Mouse (Mus musculus): ENCODE measurements at regions not wholly inside any gene's neighbourhood (a gene's known extent, or its start where the extent isn't known, plus 50 kb on each side); places are given as distances from the start of the nearest gene placed in this dataset.

- no peak overlapping the region for H3K4me2 ChIP-seq (ENCODE audit: low read depth, low read length)
- ATAC-seq (ENCODE audit: insufficient read depth, low FRiP score): no peak
- no peak overlapping the region for H3K27ac ChIP-seq (ENCODE audit: low read length)
- 72% methylated on average over 4 of the region's 4 CpGs for WGBS
- no peaks in the 10 kb centered on the region for H3K9me3 ChIP-seq (replicated peaks; ENCODE audit: control insufficient read depth, low read length)
- no peak overlapping the region for H3K4me3 ChIP-seq (replicated peaks; ENCODE audit: low read length)
- H3K4me1 ChIP-seq (ENCODE audit: control insufficient read depth, insufficient read depth, low read length): no peaks in the 10 kb centered on the region
- no peak overlapping the region for H3K9ac ChIP-seq (ENCODE audit: low read length)
- H3K27me3 ChIP-seq (ENCODE audit: control insufficient read depth, insufficient read depth, low read length): no peaks in the 10 kb centered on the region
- H3K36me3 ChIP-seq (ENCODE audit: control insufficient read depth, insufficient read depth, low read length): no peaks in the 10 kb centered on the region
These were observed 158.0 kb upstream of the Sstr4 start for GRCm38 (mm10) chr2:148237121-148237520.

DNA sequence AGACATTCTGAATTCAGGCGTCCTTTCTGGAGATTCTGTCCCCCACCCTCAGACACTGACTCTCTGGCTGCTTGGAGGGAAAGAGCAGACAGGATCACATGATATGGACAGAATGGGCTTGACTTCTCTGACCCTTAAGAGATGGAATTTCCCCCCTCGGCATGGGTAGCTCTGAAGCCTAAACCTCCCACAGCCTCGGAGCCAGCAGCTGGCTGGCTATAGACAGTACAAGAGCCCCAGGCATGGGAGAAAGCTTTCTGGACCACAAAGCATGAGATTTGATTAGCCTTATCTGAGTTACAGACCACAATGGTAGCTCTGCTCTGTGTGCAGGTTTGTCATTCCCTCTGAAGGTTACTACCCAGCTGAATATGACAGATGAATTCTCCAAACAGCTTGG lies 156.1 kb upstream of the Sstr4 start:
- H3K27me3 ChIP-seq (ENCODE audit: control insufficient read depth, insufficient read depth, low read length): no peaks in the 10 kb centered on the region
- ATAC-seq (ENCODE audit: insufficient read depth, low FRiP score): no peak
- no peak overlapping the region for H3K9ac ChIP-seq (ENCODE audit: low read length)
- no peaks in the 10 kb centered on the region for H3K36me3 ChIP-seq (ENCODE audit: control insufficient read depth, insufficient read depth, low read length)
- WGBS: 46% methylated on average over 3 of the region's 3 CpGs
- H3K4me2 ChIP-seq (ENCODE audit: low read depth, low read length): no peak overlapping the region
- H3K9me3 ChIP-seq (replicated peaks; ENCODE audit: control insufficient read depth, low read length): no peaks in the 10 kb centered on the region
- no peak overlapping the region for H3K4me3 ChIP-seq (replicated peaks; ENCODE audit: low read length)
- no peaks in the 10 kb centered on the region for H3K4me1 ChIP-seq (ENCODE audit: control insufficient read depth, insufficient read depth, low read length)
- no peak overlapping the region for H3K27ac ChIP-seq (ENCODE audit: low read length)

DNA sequence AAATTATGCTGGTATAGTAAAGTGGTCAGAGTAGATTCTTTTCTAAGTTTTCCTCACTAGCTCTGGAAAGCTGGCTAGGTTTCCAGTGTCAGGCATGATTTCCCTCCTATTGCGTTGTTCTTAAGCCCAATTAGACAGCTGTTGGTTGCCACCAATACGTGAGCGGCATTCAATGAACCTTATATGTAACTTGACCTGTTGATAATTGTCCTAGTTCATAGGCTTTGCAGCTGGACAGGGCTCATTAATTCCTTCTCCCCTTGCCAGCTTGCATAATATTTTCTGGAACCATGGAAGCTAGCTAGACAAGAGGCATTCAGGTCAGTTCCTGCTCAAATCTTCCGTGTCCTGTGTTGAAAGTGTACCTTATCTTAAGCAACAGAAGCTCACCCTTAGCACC lies 152.9 kb upstream of the Sstr4 start:
- no peaks in the 10 kb centered on the region for H3K4me1 ChIP-seq (ENCODE audit: control insufficient read depth, insufficient read depth, low read length)
- no peak overlapping the region for H3K4me2 ChIP-seq (ENCODE audit: low read depth, low read length)
- no peaks in the 10 kb centered on the region for H3K36me3 ChIP-seq (ENCODE audit: control insufficient read depth, insufficient read depth, low read length)
- 76% methylated on average over 4 of the region's 4 CpGs for WGBS
- ATAC-seq (ENCODE audit: insufficient read depth, low FRiP score): no peak
- no peaks in the 10 kb centered on the region for H3K27me3 ChIP-seq (ENCODE audit: control insufficient read depth, insufficient read depth, low read length)
- H3K27ac ChIP-seq (ENCODE audit: low read length): no peak overlapping the region
- H3K4me3 ChIP-seq (replicated peaks; ENCODE audit: low read length): no peak overlapping the region
- no peaks in the 10 kb centered on the region for H3K9me3 ChIP-seq (replicated peaks; ENCODE audit: control insufficient read depth, low read length)
- H3K9ac ChIP-seq (ENCODE audit: low read length): no peak overlapping the region

DNA sequence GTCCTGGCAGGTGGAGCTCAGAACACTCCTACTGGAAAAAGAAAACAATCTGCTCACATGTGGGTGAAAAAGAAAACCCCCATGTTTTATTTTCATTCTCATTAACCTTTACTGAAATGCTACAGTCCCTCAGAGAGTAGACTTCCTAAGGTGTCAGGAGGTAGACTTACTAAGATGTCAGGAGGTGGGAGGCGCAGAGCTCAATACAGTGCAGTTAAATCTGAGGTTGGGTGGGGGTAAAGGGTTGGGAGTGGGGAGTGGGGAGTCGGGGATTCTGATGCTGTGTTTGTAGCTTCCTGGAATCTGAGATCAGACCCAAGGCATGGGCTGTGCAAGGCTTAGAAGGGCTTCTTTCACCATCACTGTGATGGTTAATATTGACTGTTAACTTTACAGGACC lies 149.6 kb upstream of the Sstr4 start:
- Histone ChIP-seq H3K9ac (ENCODE audit: low read length) (no peak overlapping the region), H3K27me3 (ENCODE audit: control insufficient read depth, insufficient read depth, low read length) (no peaks in the 10 kb centered on the region), H3K27ac (ENCODE audit: low read length) (no peak overlapping the region), H3K4me1 (ENCODE audit: control insufficient read depth, insufficient read depth, low read length) (no peaks in the 10 kb centered on the region), H3K4me2 (ENCODE audit: low read depth, low read length) (no peak overlapping the region), H3K4me3 (replicated peaks; ENCODE audit: low read length) (no peak overlapping the region), H3K36me3 (ENCODE audit: control insufficient read depth, insufficient read depth, low read length) (no peaks in the 10 kb centered on the region), H3K9me3 (replicated peaks; ENCODE audit: control insufficient read depth, low read length) (no peaks in the 10 kb centered on the region)
- no peak for ATAC-seq (ENCODE audit: insufficient read depth, low FRiP score)
- WGBS: 70% methylated on average over 2 of the region's 2 CpGs

DNA sequence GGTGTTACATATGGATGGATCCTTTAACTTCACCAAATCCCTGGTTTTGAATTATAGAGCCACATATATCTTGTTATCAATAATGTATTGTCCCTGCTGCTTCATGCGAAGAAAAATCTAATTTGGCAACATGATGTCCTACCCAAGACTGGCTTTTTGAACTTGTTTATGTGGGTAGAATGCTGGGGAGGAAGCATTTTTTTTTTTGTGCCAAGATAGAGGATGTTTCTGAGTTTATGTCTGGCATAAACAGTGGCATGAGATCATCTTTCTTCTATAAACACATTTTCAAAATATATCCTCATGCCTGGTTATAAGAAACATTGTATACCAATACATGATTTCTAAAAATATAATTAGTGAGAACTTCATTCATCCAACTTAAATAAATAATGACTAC lies 144.2 kb upstream of the Sstr4 start:
- H3K4me2 ChIP-seq (ENCODE audit: low read depth, low read length): no peak overlapping the region
- H3K9ac ChIP-seq (ENCODE audit: low read length): no peak overlapping the region
- H3K27me3 ChIP-seq (ENCODE audit: control insufficient read depth, insufficient read depth, low read length): no peaks in the 10 kb centered on the region
- 93% methylated on average over 1 of the region's 1 CpGs for WGBS
- H3K4me3 ChIP-seq (replicated peaks; ENCODE audit: low read length): no peak overlapping the region
- no peaks in the 10 kb centered on the region for H3K4me1 ChIP-seq (ENCODE audit: control insufficient read depth, insufficient read depth, low read length)
- H3K27ac ChIP-seq (ENCODE audit: low read length): no peak overlapping the region
- no peak for ATAC-seq (ENCODE audit: insufficient read depth, low FRiP score)
- no peaks in the 10 kb centered on the region for H3K9me3 ChIP-seq (replicated peaks; ENCODE audit: control insufficient read depth, low read length)
- H3K36me3 ChIP-seq (ENCODE audit: control insufficient read depth, insufficient read depth, low read length): no peaks in the 10 kb centered on the region

DNA sequence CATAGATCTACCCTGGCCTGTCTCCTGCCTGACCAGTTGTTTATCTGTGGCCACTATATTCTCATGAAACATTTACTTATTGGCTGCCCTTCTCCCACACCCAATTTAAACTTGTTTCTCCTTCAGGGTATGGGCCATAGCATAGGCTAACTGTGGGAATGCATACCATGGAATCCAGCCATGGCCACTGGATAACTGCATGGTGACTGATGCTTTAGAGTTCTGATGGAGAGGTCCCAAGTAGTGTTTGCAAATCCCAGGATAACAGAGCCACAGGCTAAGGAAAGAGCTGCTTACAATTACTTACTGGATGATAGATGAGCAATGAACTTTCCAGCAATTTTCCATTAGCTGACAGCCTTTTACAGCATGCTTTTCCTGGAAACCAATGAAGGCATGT lies 139.5 kb upstream of the Sstr4 start:
- Histone ChIP-seq H3K9me3 (replicated peaks; ENCODE audit: control insufficient read depth, low read length) (no peaks in the 10 kb centered on the region), H3K36me3 (ENCODE audit: control insufficient read depth, insufficient read depth, low read length) (no peaks in the 10 kb centered on the region), H3K4me1 (ENCODE audit: control insufficient read depth, insufficient read depth, low read length) (no peaks in the 10 kb centered on the region), H3K27me3 (ENCODE audit: control insufficient read depth, insufficient read depth, low read length) (no peaks in the 10 kb centered on the region), H3K4me2 (ENCODE audit: low read depth, low read length) (no peak overlapping the region), H3K4me3 (replicated peaks; ENCODE audit: low read length) (no peak overlapping the region), H3K27ac (ENCODE audit: low read length) (no peak overlapping the region), H3K9ac (ENCODE audit: low read length) (no peak overlapping the region)
- peak; percentile 64; the same call in 1 of the 2 replicates for ATAC-seq (ENCODE audit: insufficient read depth, low FRiP score)

- Histone ChIP-seq H3K4me2 (ENCODE audit: low read depth, low read length) (no peak overlapping the region), H3K9ac (ENCODE audit: low read length) (no peak overlapping the region), H3K27me3 (ENCODE audit: control insufficient read depth, insufficient read depth, low read length) (no peaks in the 10 kb centered on the region), H3K27ac (ENCODE audit: low read length) (no peak overlapping the region), H3K4me1 (ENCODE audit: control insufficient read depth, insufficient read depth, low read length) (no peaks in the 10 kb centered on the region), H3K4me3 (replicated peaks; ENCODE audit: low read length) (no peak overlapping the region), H3K36me3 (ENCODE audit: control insufficient read depth, insufficient read depth, low read length) (no peaks in the 10 kb centered on the region), H3K9me3 (replicated peaks; ENCODE audit: control insufficient read depth, low read length) (no peaks in the 10 kb centered on the region)
- WGBS: 68% methylated on average over 3 of the region's 3 CpGs
- ATAC-seq (ENCODE audit: insufficient read depth, low FRiP score): no peak
These were observed 130.9 kb upstream of the Sstr4 start for GRCm38 (mm10) chr2:148264111-148264730.

DNA sequence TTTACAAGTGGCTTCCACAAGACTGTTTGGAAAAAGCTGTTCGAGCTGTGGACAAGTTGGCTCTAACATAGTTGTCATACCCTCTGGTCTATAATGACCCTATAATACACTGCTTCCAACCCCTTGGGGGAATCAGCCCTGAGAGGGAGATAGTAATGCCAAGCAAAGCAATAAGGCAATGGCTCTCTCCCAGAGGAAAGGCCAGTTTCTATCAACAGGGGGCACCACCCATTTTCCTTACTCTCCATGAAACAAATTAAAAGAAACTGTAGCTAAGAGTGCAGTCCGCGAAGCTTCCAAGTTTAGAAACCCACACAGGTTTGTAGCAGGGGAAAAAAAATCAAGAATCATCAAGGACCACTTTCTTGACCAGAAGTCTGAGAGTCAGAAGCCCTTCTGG lies 115.9 kb upstream of the Sstr4 start:
- Histone ChIP-seq H3K27ac (ENCODE audit: low read length) (no peak overlapping the region), H3K4me2 (ENCODE audit: low read depth, low read length) (no peak overlapping the region), H3K36me3 (ENCODE audit: control insufficient read depth, insufficient read depth, low read length) (no peaks in the 10 kb centered on the region), H3K4me3 (replicated peaks; ENCODE audit: low read length) (no peak overlapping the region), H3K9me3 (replicated peaks; ENCODE audit: control insufficient read depth, low read length) (no peaks in the 10 kb centered on the region), H3K4me1 (ENCODE audit: control insufficient read depth, insufficient read depth, low read length) (no peaks in the 10 kb centered on the region), H3K9ac (ENCODE audit: low read length) (no peak overlapping the region), H3K27me3 (ENCODE audit: control insufficient read depth, insufficient read depth, low read length) (no peaks in the 10 kb centered on the region)
- WGBS: 85% methylated on average over 3 of the region's 3 CpGs
- ATAC-seq (ENCODE audit: insufficient read depth, low FRiP score): no peak

DNA sequence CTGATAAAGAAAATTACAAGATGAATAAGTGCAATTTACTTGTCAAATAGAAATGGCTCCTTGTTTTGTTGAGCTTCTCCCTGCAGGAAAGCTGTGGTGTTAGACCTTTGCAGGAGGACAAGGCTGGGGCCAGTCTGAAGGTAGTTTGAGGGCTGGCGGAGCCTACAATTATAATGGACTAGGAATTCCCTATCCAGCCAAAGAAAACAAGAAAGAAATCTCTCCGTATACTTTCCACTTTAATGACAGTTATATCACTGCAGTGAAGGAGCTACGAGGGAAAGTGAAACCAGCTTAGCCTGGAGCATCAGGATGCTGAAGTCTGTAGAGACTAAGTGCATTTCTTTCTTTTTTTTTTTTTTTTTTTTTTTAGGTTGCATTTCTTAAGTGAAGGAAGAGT lies 104.8 kb upstream of the Sstr4 start:
- Histone ChIP-seq H3K9ac (ENCODE audit: low read length) (no peak overlapping the region), H3K27me3 (ENCODE audit: control insufficient read depth, insufficient read depth, low read length) (no peaks in the 10 kb centered on the region)
- 56% methylated on average over 3 of the region's 3 CpGs for WGBS

GRCm38 (mm10) chr2:148292442-148292841 lies 102.7 kb upstream of the Sstr4 start:
- Histone ChIP-seq H3K36me3 (ENCODE audit: control insufficient read depth, insufficient read depth, low read length) (no peaks in the 10 kb centered on the region), H3K4me3 (replicated peaks; ENCODE audit: low read length) (no peak overlapping the region), H3K4me2 (ENCODE audit: low read depth, low read length) (no peak overlapping the region), H3K9me3 (replicated peaks; ENCODE audit: control insufficient read depth, low read length) (no peaks in the 10 kb centered on the region), H3K27me3 (ENCODE audit: control insufficient read depth, insufficient read depth, low read length) (no peaks in the 10 kb centered on the region), H3K9ac (ENCODE audit: low read length) (no peak overlapping the region), H3K27ac (ENCODE audit: low read length) (no peak overlapping the region), H3K4me1 (ENCODE audit: control insufficient read depth, insufficient read depth, low read length) (no peaks in the 10 kb centered on the region)
- no peak for ATAC-seq (ENCODE audit: insufficient read depth, low FRiP score)
- WGBS: 81% methylated on average over 5 of the region's 5 CpGs

More for the DNA sequence above, 104.8 kb upstream of the Sstr4 start:
- Histone ChIP-seq H3K9me3 (replicated peaks; ENCODE audit: control insufficient read depth, low read length) (no peaks in the 10 kb centered on the region), H3K4me2 (ENCODE audit: low read depth, low read length) (no peak overlapping the region), H3K27ac (ENCODE audit: low read length) (no peak overlapping the region), H3K36me3 (ENCODE audit: control insufficient read depth, insufficient read depth, low read length) (no peaks in the 10 kb centered on the region), H3K4me1 (ENCODE audit: control insufficient read depth, insufficient read depth, low read length) (no peaks in the 10 kb centered on the region), H3K4me3 (replicated peaks; ENCODE audit: low read length) (no peak overlapping the region)
- ATAC-seq (ENCODE audit: insufficient read depth, low FRiP score): no peak
